Mouse (Mus musculus) C2C12 (cell line): ENCODE measurements around the gene Cdk14. TPM values are rescaled to one million over a fixed set of nuclear protein-coding genes. Genes with fewer than 3 reads are reported as not detected.
"Not testable (repeated sequence)": the region's sequence is repeated elsewhere in the genome, so short reads cannot be mapped to it uniquely, and the experiment has no call there.

Experiments used
- H3K27me3 ChIP-seq: one replicate; pipeline ENCODE4 v1.6.1; 2011; ENCODE audit not compliant: control insufficient read depth, insufficient read depth, insufficient read length
- H3K36me3 ChIP-seq: one replicate; pipeline ENCODE4 v1.6.1; 2011; ENCODE audit not compliant: control insufficient read depth, insufficient read depth
- H3K4me3 ChIP-seq: one replicate; pipeline ENCODE4 v1.5.1; 2011; ENCODE audit warnings: mild to moderate bottlenecking, control low read depth; ENCODE audit not compliant: poor library complexity, insufficient read depth, severe bottlenecking
- H3K79me2 ChIP-seq: one replicate; pipeline ENCODE4 v1.6.1; 2011; ENCODE audit not compliant: control insufficient read depth, insufficient read depth
- H3K79me3 ChIP-seq: one replicate; pipeline ENCODE4 v1.6.1; 2011; ENCODE audit warnings: low read depth, control low read depth
- H3ac ChIP-seq: one replicate; pipeline ENCODE3; 2011; ENCODE audit warnings: low read depth; ENCODE audit not compliant: control insufficient read depth, insufficient read length
- CEBPB ChIP-seq: IDR thresholded peaks from one replicate; pipeline ENCODE4 v1.6.1; 2011; ENCODE audit warnings: low read depth, mild to moderate bottlenecking, control low read depth, moderate library complexity
- CTCF ChIP-seq: IDR thresholded peaks from one replicate; pipeline ENCODE4 v1.5.1; 2011; ENCODE audit not compliant: control insufficient read depth, insufficient read depth, insufficient read length
- FOSL1 ChIP-seq: IDR thresholded peaks from one replicate; pipeline ENCODE4 v1.8.0; 2011; ENCODE audit warnings: mild to moderate bottlenecking, low read length; ENCODE audit not compliant: poor library complexity, insufficient read depth, severe bottlenecking
- MAX ChIP-seq: IDR thresholded peaks from one replicate; pipeline ENCODE4 v1.6.1; 2011; ENCODE audit warnings: mild to moderate bottlenecking, control low read depth
- MYOD1 ChIP-seq: IDR thresholded peaks from one replicate; pipeline ENCODE4 v1.6.1; 2011; ENCODE audit warnings: low read depth; ENCODE audit not compliant: control insufficient read depth, insufficient read length
- MYOG ChIP-seq: IDR thresholded peaks from one replicate; pipeline ENCODE4 v1.6.1; 2011; ENCODE audit not compliant: control insufficient read depth, insufficient read length; ENCODE audit errors: extremely low read depth
- USF1 ChIP-seq: IDR thresholded peaks from one replicate; pipeline ENCODE4 v1.6.1; 2011; ENCODE audit warnings: low read depth, mild to moderate bottlenecking, control low read depth, moderate library complexity
- polyA plus RNA-seq: library from polyadenylated mRNA; unstranded; fragments of >200 nt; fragmentation: generic; extraction: Trizol; gene quantifications from one replicate; pipeline ENCODE4 v1.2.1, GENCODE M21; 2012; ENCODE audit warnings: missing spikeins

Cdk14 gene
- polyA plus RNA-seq, 1 experiment, result 15.9 TPM

DNA sequence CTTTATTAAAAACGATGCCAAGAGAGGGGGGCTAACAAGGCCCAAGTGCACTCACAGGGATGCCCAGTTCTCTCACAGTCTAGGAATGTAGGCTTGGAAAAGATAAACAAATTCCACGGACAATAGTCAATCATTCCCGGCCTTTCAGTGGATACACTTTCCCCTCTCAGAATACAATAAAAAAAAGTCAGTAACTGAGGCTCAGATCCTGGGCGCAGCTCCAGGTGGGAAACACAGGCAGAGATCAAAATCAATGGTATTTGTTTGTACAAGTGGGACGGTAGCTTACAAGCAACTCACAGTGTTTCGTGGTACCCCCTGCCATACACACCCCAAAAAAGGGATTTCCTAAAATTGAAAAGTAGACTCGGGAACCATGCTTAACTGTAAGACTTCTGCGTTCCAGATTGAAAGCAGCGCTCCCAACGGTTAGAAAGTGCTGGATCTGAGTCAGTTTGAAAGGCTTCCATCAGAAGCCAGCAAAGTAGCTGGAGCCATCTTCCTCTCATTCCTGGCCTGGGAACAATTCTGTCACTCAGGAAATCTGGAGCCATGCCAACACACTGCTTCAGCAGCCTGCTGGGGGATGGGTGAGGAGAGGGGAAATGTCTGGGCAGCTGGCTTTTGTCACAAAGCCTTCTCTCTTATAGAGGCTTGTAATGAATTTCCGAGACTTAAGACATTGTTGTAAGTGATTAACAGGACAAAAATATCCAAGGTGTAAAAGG, 77.5 kb downstream of the Cdk14 start:
- Histone ChIP-seq H3K79me2 (peaks cover 80% of the 10 kb centered on the region), H3K79me3 (peaks cover 34% of the 10 kb centered on the region), H3ac (no peak overlapping the region), H3K27me3 (no peaks in the 10 kb centered on the region), H3K36me3 (peaks cover under 1% of the 10 kb centered on the region), H3K4me3 (no peak overlapping the region)
- TF ChIP-seq MAX, result no peak
- TF ChIP-seq CEBPB, result no peak

DNA sequence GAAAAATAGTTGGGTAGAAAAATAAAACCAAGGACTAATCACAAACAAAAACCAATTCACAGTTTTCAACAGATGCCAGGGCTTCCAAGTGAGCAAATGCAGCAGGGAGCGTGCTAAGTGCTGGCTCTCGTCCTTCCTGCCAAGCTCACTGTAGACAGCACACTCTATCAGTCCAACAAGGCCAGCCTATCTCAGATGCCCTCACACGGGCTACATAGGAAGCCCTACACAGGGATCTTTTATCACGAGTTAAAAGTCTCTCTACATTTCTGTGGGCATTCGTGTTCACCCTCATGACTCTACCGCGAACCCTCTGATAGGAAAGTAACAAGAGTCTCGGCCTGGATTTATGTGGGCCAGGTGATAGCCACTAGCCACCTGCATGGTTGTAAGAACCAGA, 78.5 kb downstream of the Cdk14 start:
- peaks cover 33% of the 10 kb centered on the region for H3K79me3 ChIP-seq
- H3K79me2 ChIP-seq, result peaks cover 79% of the 10 kb centered on the region
- H3K36me3 ChIP-seq, result no peaks in the 10 kb centered on the region
- H3ac ChIP-seq, result no peak overlapping the region
- no peaks in the 10 kb centered on the region for H3K27me3 ChIP-seq
- no peak for TF ChIP-seq USF1
- no peak overlapping the region for H3K4me3 ChIP-seq

DNA sequence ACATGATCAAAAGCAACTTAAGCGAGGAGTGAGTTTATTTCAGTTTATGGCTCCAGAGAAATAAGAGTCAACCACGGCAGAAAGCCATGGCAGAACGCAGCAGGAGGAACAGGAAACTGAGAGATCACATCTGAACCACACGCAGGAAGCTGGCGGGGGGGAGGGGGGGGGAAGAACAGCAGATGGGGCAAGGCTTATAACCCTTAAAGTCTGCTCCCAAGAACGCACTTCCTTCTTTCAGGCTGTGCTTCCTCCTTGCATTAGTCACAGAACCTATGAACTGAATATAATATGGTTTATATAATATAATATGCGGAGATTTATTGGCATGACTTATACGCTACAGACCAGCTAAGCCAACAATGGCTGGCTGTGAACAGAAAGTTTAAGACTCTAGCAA, 86.2 kb downstream of the Cdk14 start:
- Histone ChIP-seq H3ac (no peak overlapping the region), H3K36me3 (peaks cover 4% of the 10 kb centered on the region), H3K27me3 (no peaks in the 10 kb centered on the region), H3K4me3 (no peak overlapping the region), H3K79me3 (peaks cover 41% of the 10 kb centered on the region), H3K79me2 (peaks cover 81% of the 10 kb centered on the region)
- TF ChIP-seq MYOD1 (no peak), MAX (no peak), CEBPB (no peak), CTCF (no peak)

DNA sequence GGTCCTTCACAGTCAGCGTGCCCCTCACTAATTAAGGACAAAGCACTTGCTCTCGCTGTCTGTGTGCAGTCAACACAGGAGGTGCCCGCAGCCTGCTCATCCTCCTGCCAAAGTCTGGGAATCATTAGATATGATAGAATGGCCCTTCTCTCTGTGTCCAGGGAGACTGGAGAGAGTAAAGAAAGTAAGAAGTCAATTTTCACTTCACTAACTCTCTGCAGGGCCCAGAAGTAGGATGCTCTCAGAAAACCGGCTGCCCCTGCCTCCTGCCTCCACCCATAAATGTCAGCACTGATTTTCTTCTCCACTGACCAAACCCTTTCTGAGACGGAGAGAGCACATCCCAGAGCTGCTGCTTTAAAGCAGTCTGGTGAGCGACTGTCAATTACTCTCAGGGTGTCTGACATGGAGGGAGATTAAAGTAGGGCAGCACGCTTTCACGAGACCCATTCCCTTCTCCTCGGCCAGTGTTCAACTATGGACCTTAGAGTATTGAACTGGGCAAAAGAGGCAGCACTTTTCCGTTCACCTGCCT, 89.1 kb downstream of the Cdk14 start:
- TF ChIP-seq MYOD1 (no peak), CTCF (no peak), FOSL1 (no peak), MYOG (no peak), MAX (no peak), USF1 (no peak)
- Histone ChIP-seq H3K4me3 (no peak overlapping the region), H3K36me3 (no peaks in the 10 kb centered on the region), H3K79me3 (peaks cover 30% of the 10 kb centered on the region), H3ac (no peak overlapping the region), H3K27me3 (no peaks in the 10 kb centered on the region), H3K79me2 (peaks cover 73% of the 10 kb centered on the region)

DNA sequence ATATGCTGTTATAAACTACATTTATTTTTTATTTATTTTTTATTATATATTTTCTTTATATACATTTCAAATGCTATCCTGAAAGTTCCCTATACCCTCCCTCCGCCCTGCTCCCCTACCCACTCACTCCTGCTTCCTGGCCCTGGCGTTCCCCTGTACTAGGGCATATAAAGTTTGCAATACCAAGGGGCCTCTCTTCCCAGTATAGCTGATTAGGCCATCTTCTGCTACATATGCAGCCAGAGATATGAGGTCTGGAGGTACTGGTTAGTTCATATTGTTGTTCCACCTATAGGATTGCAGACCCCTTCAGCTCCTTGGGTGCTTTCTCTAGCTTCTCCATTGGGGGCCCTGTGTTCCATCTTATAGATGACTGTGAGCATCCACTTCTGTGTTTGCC, 91.1 kb downstream of the Cdk14 start:
- Histone ChIP-seq H3K79me3 (peaks cover 20% of the 10 kb centered on the region), H3K79me2 (peaks cover 55% of the 10 kb centered on the region)
- not testable (repeated sequence) for H3K36me3 ChIP-seq, H3K4me3 ChIP-seq, H3ac ChIP-seq, H3K27me3 ChIP-seq

DNA sequence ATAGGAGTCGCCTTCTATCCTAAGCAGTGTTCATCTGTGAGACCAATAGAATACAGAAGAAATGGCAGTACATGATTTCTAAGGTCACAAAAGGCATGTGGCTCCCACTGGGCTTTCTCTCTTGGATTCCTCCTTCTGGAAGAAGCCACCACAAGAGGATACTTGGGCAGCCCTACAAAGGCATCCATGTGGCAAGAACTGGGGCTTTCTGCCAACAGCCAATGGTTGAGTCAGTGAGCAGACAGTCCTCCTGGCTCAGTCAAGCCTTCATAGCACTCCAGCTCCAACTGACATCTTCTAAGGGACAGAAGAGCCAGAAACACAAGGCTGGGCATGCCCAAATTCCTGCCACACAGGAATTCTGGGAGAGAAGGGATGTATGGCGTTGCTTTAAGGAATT, 93.4 kb downstream of the Cdk14 start:
- Histone ChIP-seq H3K36me3 (peaks cover 12% of the 10 kb centered on the region), H3K79me2 (peaks cover 52% of the 10 kb centered on the region), H3K79me3 (peaks cover 21% of the 10 kb centered on the region), H3K27me3 (no peaks in the 10 kb centered on the region), H3K4me3 (no peak overlapping the region), H3ac (no peak overlapping the region)
- no peak for TF ChIP-seq FOSL1
- TF ChIP-seq CEBPB, result peak; percentile 71
- no peak for TF ChIP-seq MYOD1
- no peak for TF ChIP-seq MYOG
- no peak for TF ChIP-seq CTCF

DNA sequence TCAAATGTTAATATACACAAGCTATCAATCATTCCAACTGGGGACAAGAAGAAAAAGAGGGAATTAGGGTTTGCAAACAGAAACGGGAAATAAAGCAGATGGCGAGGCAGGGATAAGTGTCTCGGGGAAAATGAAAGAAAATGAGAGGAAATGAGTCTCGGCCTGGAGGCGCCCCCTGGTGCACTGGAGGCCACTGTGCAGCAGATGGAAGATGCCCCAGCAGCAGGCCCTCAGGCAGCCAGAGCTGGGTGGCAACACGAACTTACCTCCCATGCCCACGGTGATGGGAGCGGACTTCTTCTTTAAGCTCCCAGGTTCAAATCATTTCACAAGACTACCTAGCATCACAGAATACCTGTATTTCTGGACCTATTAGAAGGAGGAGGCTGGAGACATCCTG, 97.4 kb downstream of the Cdk14 start:
- H3K27me3 ChIP-seq, result no peaks in the 10 kb centered on the region
- H3K4me3 ChIP-seq, result no peak overlapping the region
- H3ac ChIP-seq, result no peak overlapping the region
- no peak for TF ChIP-seq CTCF
- peaks cover 35% of the 10 kb centered on the region for H3K79me3 ChIP-seq
- H3K79me2 ChIP-seq, result peaks cover 66% of the 10 kb centered on the region
- peaks cover 12% of the 10 kb centered on the region for H3K36me3 ChIP-seq
